Mouse (Mus musculus): ENCODE results near the gene Speer4f2. TPM values are rescaled to one million over a fixed set of nuclear protein-coding genes. Genes with fewer than 3 reads are reported as not detected.
"Not testable (repeated sequence)": the region's sequence is repeated elsewhere in the genome, so short reads cannot be mapped to it uniquely, and the experiment has no call there.

Gene Speer4f2
- polyA plus RNA-seq (2015; fragmentation: Nextera tagmentation; extraction: Ambion mirVana), result not detected in 2 replicates

DNA sequence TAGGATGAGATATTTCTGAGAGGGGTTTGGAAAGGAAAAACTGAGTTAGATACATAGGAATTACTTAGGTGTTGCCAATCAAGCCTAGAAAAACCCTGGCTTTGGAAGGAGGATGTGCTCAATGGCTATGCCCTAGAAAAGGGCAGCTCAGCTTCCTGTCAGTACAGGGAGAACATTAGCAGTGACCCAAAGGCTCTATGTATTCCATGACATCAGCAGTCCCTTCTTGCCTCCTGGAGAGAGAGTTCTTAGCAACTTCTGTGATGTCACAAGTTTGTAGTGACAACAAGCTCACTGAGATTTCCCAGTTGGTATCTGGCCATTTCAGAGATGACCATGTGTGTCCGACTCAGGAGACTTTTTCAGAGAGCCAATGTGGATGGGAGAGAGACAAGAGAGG, at the start of gene Speer4f2:
Gene Speer4f2, plus strand, starts transcription at position 301 of the 400 bp plus-strand sequence.
- not testable (repeated sequence) for H3K27me3 ChIP-seq (replicated peaks); H3K9ac ChIP-seq; H3K27ac ChIP-seq; H3K9me3 ChIP-seq; H3K4me2 ChIP-seq; ATAC-seq (replicated peaks); H3K4me1 ChIP-seq; H3K36me3 ChIP-seq (replicated peaks); H3K4me3 ChIP-seq
- WGBS, result 86% methylated on average over 1 of the region's 1 CpGs

DNA sequence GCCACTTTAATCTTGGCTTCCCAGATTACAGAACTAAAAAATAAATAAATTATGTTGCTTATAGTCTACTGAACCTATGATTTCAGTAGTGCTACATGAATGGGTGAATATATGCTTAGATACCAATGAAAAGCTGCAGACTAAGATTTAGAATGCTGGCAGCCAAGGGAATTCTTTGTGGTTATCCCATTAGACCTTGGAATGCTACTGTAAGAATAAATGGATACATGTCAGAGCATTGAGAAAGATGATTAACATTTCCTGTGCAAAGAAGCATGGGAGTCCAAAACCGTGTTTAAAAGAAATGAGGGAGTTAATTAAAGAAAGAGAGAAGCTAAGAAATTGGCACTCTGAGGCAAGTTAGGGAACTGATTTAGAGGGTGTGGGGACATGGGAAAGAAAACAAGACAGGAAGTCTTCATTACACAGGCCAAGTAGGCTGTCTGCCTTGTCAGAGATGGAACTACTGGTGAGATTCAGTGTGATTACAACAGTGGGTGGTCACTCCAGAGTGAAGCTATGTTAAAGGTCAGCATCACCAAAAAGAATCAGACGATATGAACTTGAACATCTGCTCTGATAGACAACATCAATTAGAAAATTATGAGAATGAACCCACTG, 43.9 kb upstream of the Speer4f2 start:
- H3K27me3 ChIP-seq (replicated peaks), result no peaks in the 10 kb centered on the region
- no peak overlapping the region for H3K27ac ChIP-seq
- H3K36me3 ChIP-seq (replicated peaks), result no peaks in the 10 kb centered on the region
- H3K9ac ChIP-seq, result no peak overlapping the region
- no peaks in the 10 kb centered on the region for H3K4me1 ChIP-seq
- no peak for ATAC-seq (replicated peaks)
- H3K4me2 ChIP-seq, result no peak overlapping the region
- no peaks in the 10 kb centered on the region for H3K9me3 ChIP-seq
- H3K4me3 ChIP-seq, result no peak overlapping the region
- 58% methylated on average over 2 of the region's 2 CpGs for WGBS

DNA sequence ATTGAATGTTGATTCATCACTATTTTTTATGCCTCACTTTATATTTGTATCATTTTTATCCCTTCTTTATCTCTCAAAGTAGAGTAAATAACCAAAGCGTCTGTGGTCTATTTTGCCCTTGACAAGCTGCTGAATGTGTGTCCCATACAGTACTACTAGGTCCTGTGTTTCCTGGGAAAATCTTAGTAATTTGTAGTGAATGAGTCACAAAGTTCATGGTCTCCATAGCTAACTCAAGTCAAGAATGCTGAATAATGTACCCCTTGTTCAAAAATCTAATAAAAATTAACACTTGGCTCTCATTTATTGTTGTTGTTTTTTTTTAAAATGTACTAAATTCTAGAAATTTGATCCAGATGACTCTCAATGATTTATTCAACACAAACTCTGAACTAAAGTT, 38.1 kb upstream of the Speer4f2 start:
- no peak overlapping the region for H3K4me2 ChIP-seq
- no peaks in the 10 kb centered on the region for H3K4me1 ChIP-seq
- H3K36me3 ChIP-seq (replicated peaks), result no peaks in the 10 kb centered on the region
- no peak for ATAC-seq (replicated peaks)
- 86% methylated on average over 1 of the region's 1 CpGs for WGBS
- no peak overlapping the region for H3K9ac ChIP-seq
- H3K27ac ChIP-seq, result no peak overlapping the region
- no peaks in the 10 kb centered on the region for H3K27me3 ChIP-seq (replicated peaks)
- no peaks in the 10 kb centered on the region for H3K9me3 ChIP-seq
- no peak overlapping the region for H3K4me3 ChIP-seq

DNA sequence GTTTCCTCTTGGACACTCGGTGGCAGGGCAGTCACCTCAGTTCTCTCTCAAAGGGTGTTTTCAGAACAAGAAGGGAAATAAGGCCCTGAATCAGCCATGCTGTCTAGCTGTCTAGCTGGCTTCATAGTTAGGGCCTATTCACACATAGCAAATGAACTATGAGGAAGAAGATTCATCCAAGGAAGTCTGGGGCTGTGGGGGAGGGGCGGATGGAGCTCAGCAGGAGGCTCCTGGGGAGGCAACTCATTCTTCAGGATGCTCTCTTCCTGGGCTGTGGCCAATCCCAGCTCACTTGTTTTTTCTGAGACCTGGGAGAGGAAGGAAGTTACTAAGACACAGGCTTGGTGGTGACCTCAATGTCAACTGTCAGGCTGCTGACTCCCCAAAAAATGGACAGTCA, 27.2 kb upstream of the Speer4f2 start:
- H3K36me3 ChIP-seq (replicated peaks); H3K27me3 ChIP-seq (replicated peaks); ATAC-seq (replicated peaks); H3K4me2 ChIP-seq; H3K4me1 ChIP-seq; H3K27ac ChIP-seq; H3K4me3 ChIP-seq; H3K9ac ChIP-seq; H3K9me3 ChIP-seq: not testable (repeated sequence)
- WGBS, result 73% methylated on average over 2 of the region's 2 CpGs

DNA sequence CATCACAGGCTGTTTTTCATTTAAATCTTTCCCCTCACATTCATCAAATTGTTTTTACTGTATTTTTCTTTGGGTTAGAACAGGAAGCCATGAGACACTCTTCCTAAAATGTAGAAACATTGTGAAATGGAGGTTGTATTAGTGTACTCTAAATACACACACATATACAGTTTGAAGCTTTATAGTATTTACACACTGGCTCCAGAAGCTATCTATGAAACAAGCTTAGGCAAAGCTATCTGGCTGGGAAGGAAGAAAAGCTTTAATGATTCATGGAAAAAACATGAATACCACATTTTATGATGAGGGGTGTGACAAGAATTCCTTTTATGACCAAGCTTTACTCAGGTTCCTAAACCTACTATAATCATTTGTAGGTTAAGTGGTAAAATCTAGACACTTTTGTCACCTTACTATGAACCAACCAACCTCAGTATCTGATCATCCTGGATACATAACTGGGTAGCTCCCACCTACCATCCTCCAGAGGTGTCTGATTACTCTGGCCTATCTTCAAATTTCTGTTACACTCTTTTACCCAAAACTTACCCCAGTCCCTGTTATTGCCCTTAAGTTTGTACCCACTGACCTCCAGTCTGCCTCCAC, 13.5 kb upstream of the Speer4f2 start:
- Histone ChIP-seq H3K36me3 (replicated peaks) (no peaks in the 10 kb centered on the region), H3K27ac (no peak overlapping the region), H3K9ac (no peak overlapping the region), H3K4me2 (no peak overlapping the region), H3K4me1 (no peaks in the 10 kb centered on the region), H3K27me3 (replicated peaks) (no peaks in the 10 kb centered on the region), H3K9me3 (no peaks in the 10 kb centered on the region), H3K4me3 (no peak overlapping the region)
- no peak for ATAC-seq (replicated peaks)

GRCm38 (mm10) chr5:17389926-17390325, 16.9 kb downstream of the Speer4f2 start:
- Histone ChIP-seq H3K4me3 (no peak overlapping the region), H3K4me1 (no peaks in the 10 kb centered on the region), H3K4me2 (no peak overlapping the region), H3K27ac (no peak overlapping the region), H3K9ac (no peak overlapping the region), H3K36me3 (replicated peaks) (no peaks in the 10 kb centered on the region), H3K9me3 (no peaks in the 10 kb centered on the region), H3K27me3 (replicated peaks) (no peaks in the 10 kb centered on the region)
- WGBS, result 68% methylated on average over 7 of the region's 7 CpGs
- no peak for ATAC-seq (replicated peaks)

- no peaks in the 10 kb centered on the region for H3K36me3 ChIP-seq (replicated peaks)
- H3K4me3 ChIP-seq, result no peak overlapping the region
- no peaks in the 10 kb centered on the region for H3K9me3 ChIP-seq
- no peak for ATAC-seq (replicated peaks)
- no peak overlapping the region for H3K27ac ChIP-seq
- no peak overlapping the region for H3K4me2 ChIP-seq
- no peaks in the 10 kb centered on the region for H3K27me3 ChIP-seq (replicated peaks)
- no peak overlapping the region for H3K9ac ChIP-seq
- 81% methylated on average over 1 of the region's 1 CpGs for WGBS
- H3K4me1 ChIP-seq, result no peaks in the 10 kb centered on the region
Observed at GRCm38 (mm10) chr5:17391207-17391606, 18.2 kb downstream of the Speer4f2 start.

DNA sequence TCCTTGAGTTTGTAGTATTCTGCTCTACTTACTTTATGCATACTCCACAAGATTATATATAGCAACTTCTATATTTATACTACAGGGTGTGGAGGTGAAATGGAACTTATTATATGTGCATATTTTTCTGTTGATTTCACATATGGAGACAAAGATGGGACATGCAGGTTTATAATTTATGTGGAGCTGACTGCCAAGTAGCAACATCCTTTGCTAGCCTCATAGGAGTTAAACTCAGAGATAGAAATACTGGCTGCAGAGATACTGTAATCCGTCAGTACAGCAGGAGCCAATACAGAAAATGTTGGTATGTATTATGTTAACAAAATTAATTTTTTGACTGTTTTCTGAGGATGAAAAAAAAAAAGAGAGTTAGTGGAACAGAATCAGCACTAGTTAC, 27.6 kb downstream of the Speer4f2 start:
- Histone ChIP-seq H3K4me2 (no peak overlapping the region), H3K36me3 (replicated peaks) (no peaks in the 10 kb centered on the region), H3K9ac (no peak overlapping the region), H3K27me3 (replicated peaks) (no peaks in the 10 kb centered on the region), H3K27ac (no peak overlapping the region), H3K4me1 (no peaks in the 10 kb centered on the region), H3K9me3 (no peaks in the 10 kb centered on the region), H3K4me3 (no peak overlapping the region)
- no peak for ATAC-seq (replicated peaks)
- WGBS, result 86% methylated on average over 1 of the region's 1 CpGs

GRCm38 (mm10) chr5:17401206-17402077, 28.5 kb downstream of the Speer4f2 start:
- Histone ChIP-seq H3K36me3 (replicated peaks) (no peaks in the 10 kb centered on the region), H3K27ac (no peak overlapping the region), H3K4me1 (no peaks in the 10 kb centered on the region), H3K9me3 (no peaks in the 10 kb centered on the region), H3K27me3 (replicated peaks) (no peaks in the 10 kb centered on the region), H3K4me2 (no peak overlapping the region), H3K4me3 (no peak overlapping the region), H3K9ac (no peak overlapping the region)
- 88% methylated on average over 14 of the region's 14 CpGs for WGBS
- no peak for ATAC-seq (replicated peaks)

DNA sequence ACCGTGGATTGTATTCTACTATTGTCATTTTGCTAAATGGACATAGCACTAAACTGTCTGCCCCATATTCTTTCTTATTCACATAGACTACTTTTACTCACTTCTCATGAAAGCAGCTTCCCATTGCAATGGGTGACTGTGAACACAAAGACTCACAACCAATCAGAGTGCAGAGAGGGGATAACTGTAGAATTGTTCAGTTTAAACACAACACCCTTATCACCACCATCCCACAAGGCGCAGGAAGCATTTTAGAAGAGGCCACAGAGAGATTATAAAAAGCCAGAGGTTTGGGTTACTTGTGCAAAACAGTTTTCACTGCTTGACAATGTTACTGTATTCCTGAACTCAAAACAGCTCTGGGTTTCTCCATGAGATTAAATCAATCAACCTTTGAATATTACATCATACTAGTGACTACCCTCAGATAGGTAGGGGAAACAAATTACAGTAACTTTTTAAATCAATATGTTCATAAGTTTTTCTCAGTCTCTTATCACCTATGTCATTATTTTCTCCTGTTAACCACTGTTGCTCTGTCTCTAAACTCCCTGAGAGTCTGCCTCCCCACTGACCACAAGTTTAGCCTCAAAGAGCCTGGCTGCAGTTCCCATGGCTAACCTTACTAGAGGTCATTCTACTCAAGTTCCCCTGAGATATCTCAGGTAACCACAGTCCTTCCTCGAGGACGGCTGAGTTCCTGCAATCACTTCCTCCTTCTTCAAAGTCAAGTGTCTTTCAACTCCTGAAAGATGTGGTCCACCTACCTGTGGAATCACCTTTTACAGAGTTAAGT, 29.5 kb downstream of the Speer4f2 start:
- WGBS, result 86% methylated on average over 4 of the region's 4 CpGs
- H3K9me3 ChIP-seq, result no peaks in the 10 kb centered on the region
- H3K9ac ChIP-seq, result no peak overlapping the region
- H3K27me3 ChIP-seq (replicated peaks), result no peaks in the 10 kb centered on the region
- no peaks in the 10 kb centered on the region for H3K4me1 ChIP-seq
- no peaks in the 10 kb centered on the region for H3K36me3 ChIP-seq (replicated peaks)
- no peak overlapping the region for H3K4me2 ChIP-seq
- no peak for ATAC-seq (replicated peaks)
- H3K27ac ChIP-seq, result no peak overlapping the region
- H3K4me3 ChIP-seq, result no peak overlapping the region

- Histone ChIP-seq H3K4me2 (no peak overlapping the region), H3K36me3 (replicated peaks) (no peaks in the 10 kb centered on the region), H3K4me1 (no peaks in the 10 kb centered on the region), H3K9me3 (no peaks in the 10 kb centered on the region), H3K27me3 (replicated peaks) (no peaks in the 10 kb centered on the region), H3K27ac (no peak overlapping the region), H3K9ac (no peak overlapping the region), H3K4me3 (no peak overlapping the region)
- no peak for ATAC-seq (replicated peaks)
Observed at GRCm38 (mm10) chr5:17403584-17403983, 30.6 kb downstream of the Speer4f2 start.
